17 mouse cellular contexts compared by ENCODE assay signal in genomic region chr1:39729919-39730318, GRCm38 (mm10). TPM values are rescaled to one million over a fixed set of nuclear protein-coding genes. Genes with fewer than 3 reads are reported as not detected.
"Had no signal": no experiment of that assay in that cellular context is flagged by ENCODE, and none has a peak within 500 bp of the region (broad histone marks: within the 10 kb centered on the region; RNA-seq: fewer than 3 reads in every experiment).

No protein-coding gene starts in this region.

- H3K27me3 ChIP-seq: midbrain, embryonic 13.5 days; midbrain, embryonic 15.5 days; neural tube, embryonic 12.5 days had no signal

- H3K9me3 ChIP-seq: midbrain, embryonic 13.5 days; midbrain, embryonic 15.5 days; neural tube, embryonic 12.5 days had no signal

- H3K9ac ChIP-seq: lung, embryonic 14.5 days; midbrain, embryonic 13.5 days; midbrain, embryonic 15.5 days; neural tube, embryonic 12.5 days had no signal

- DNase-seq: lung, adult 18-20 months; lung, embryonic 14.5 days; lung, postnatal 10 days; lung, postnatal 4 days; right cerebral cortex, postnatal 14 days; right cerebral cortex, postnatal 4 days; spleen, adult 18-20 months; thymus, adult 2 months; thymus, postnatal 25 days; thymus, postnatal 4 days had no signal

- H3K4me2 ChIP-seq: lung, embryonic 14.5 days; midbrain, embryonic 11.5 days; midbrain, embryonic 13.5 days; midbrain, embryonic 15.5 days; neural tube, embryonic 12.5 days had no signal

- H3K27ac ChIP-seq: midbrain, embryonic 13.5 days; midbrain, embryonic 15.5 days; neural tube, embryonic 12.5 days had no signal

- H3K4me3 ChIP-seq: megakaryocyte, embryonic 14.5 days; midbrain, embryonic 13.5 days; midbrain, embryonic 15.5 days; neural tube, embryonic 12.5 days had no signal

- H3K36me3 ChIP-seq: midbrain, embryonic 13.5 days; midbrain, embryonic 15.5 days; neural tube, embryonic 12.5 days had no signal

RNA-seq across cellular contexts. Expression of gene Rfx8, which starts 9.1 kb away (rescaled TPM):
- total RNA-seq: neutrophil, adult 5-6 weeks had no signal
- polyA plus RNA-seq: neural tube, embryonic 12.5 days; small intestine, adult 2 months had no signal
